Mouse (Mus musculus) midbrain, embryonic 16.5 days (tissue): ENCODE measurements around the gene Cacna1b. TPM values are rescaled to one million over a fixed set of nuclear protein-coding genes. Genes with fewer than 3 reads are reported as not detected.

Source experiments
- ATAC-seq: fragments of 200-750 bp; cut with Nextera tagmentation; 2 replicates; pipeline ENCODE4 v1.8.0; 2017; ENCODE audit warnings: moderate TSS enrichment
- H3K27ac ChIP-seq: fragments of 300-500 bp; sonication (generic); 2 replicates; pipeline ENCODE4 v1.5.1; 2014; ENCODE audit warnings: mild to moderate bottlenecking, low read length, mixed read lengths
- H3K27me3 ChIP-seq: fragments of 300-500 bp; sonication (generic); 2 replicates; pipeline ENCODE4 v1.6.1; 2014; ENCODE audit warnings: low read depth, low read length, mixed read lengths; ENCODE audit not compliant: control insufficient read depth, insufficient read depth
- H3K36me3 ChIP-seq: fragments of 300-500 bp; sonication (generic); 2 replicates; pipeline ENCODE4 v1.6.1; 2014; ENCODE audit warnings: mild to moderate bottlenecking, low read length, moderate library complexity, mixed read lengths; ENCODE audit not compliant: control insufficient read depth, insufficient read depth
- H3K4me1 ChIP-seq: fragments of 300-500 bp; sonication (generic); 2 replicates; pipeline ENCODE4 v1.6.1; 2014; ENCODE audit warnings: mild to moderate bottlenecking, low read length, mixed read lengths; ENCODE audit not compliant: control insufficient read depth, insufficient read depth
- H3K4me2 ChIP-seq: fragments of 300-500 bp; sonication (generic); 2 replicates; pipeline ENCODE4 v1.6.1; 2014; ENCODE audit warnings: mild to moderate bottlenecking, low read length, mixed read lengths
- H3K4me3 ChIP-seq: fragments of 300-500 bp; sonication (generic); 2 replicates; pipeline ENCODE4 v1.5.1; 2014; ENCODE audit warnings: low read depth, mild to moderate bottlenecking, low read length, moderate library complexity, mixed read lengths
- H3K9ac ChIP-seq: fragments of 300-500 bp; sonication (generic); 2 replicates; pipeline ENCODE4 v1.6.1; 2014; ENCODE audit warnings: low read depth, low read length, mixed read lengths
- H3K9me3 ChIP-seq: fragments of 300-500 bp; sonication (generic); replicated peaks from 2 replicates; pipeline ENCODE4 v1.6.1; 2014; ENCODE audit warnings: mild to moderate bottlenecking, low read length, mixed read lengths; ENCODE audit not compliant: control insufficient read depth, poor library complexity, severe bottlenecking
- WGBS: fragments of 180-500 bp; shearing (Covaris S2); extraction: QIAGEN DNeasy Blood & Tissue Kit; methylation state at CpG from one replicate; pipeline ENCODE4 v1.1.7; 2014; 5-methylcytosine and 5-hydroxymethylcytosine counted together
- polyA plus RNA-seq: library from polyadenylated mRNA; unstranded; fragments of >200 nt; fragmentation: Nextera tagmentation; extraction: Ambion mirVana; gene quantifications from 2 replicates; pipeline ENCODE4 v1.2.1, GENCODE M21; 2015

The Cacna1b gene
- polyA plus RNA-seq, 1 experiment from 2014 or later: 15.1 TPM

GRCm38 (mm10) chr2:24702208-24702957, 60.6 kb downstream of the Cacna1b start:
- no peak overlapping the region for H3K4me3 ChIP-seq
- no peak overlapping the region for H3K27ac ChIP-seq
- no peak for ATAC-seq
- no peaks in the 10 kb centered on the region for H3K27me3 ChIP-seq
- H3K36me3 ChIP-seq: peaks cover 31% of the 10 kb centered on the region
- no peaks in the 10 kb centered on the region for H3K9me3 ChIP-seq
- H3K4me1 ChIP-seq: no peaks in the 10 kb centered on the region
- H3K9ac ChIP-seq: no peak overlapping the region
- no peak overlapping the region for H3K4me2 ChIP-seq
- WGBS: 77% methylated on average over 3 of the region's 3 CpGs

GRCm38 (mm10) chr2:24697281-24697980, 65.5 kb downstream of the Cacna1b start:
- no peak overlapping the region for H3K4me3 ChIP-seq
- ATAC-seq: no peak
- no peak overlapping the region for H3K27ac ChIP-seq
- no peaks in the 10 kb centered on the region for H3K9me3 ChIP-seq
- H3K36me3 ChIP-seq: peaks cover 28% of the 10 kb centered on the region
- no peaks in the 10 kb centered on the region for H3K27me3 ChIP-seq
- H3K4me1 ChIP-seq: no peaks in the 10 kb centered on the region
- H3K9ac ChIP-seq: no peak overlapping the region
- no peak overlapping the region for H3K4me2 ChIP-seq
- WGBS: 92% methylated on average over 8 of the region's 8 CpGs

GRCm38 (mm10) chr2:24692371-24692770, 70.6 kb downstream of the Cacna1b start:
- Histone ChIP-seq H3K9me3 (no peaks in the 10 kb centered on the region), H3K4me2 (no peak overlapping the region), H3K4me3 (no peak overlapping the region), H3K4me1 (no peaks in the 10 kb centered on the region), H3K27me3 (no peaks in the 10 kb centered on the region), H3K27ac (no peak overlapping the region), H3K9ac (no peak overlapping the region), H3K36me3 (peaks cover 29% of the 10 kb centered on the region)
- 99% methylated on average over 2 of the region's 2 CpGs for WGBS
- ATAC-seq: no peak

GRCm38 (mm10) chr2:24690356-24690755, 72.6 kb downstream of the Cacna1b start:
- WGBS: 100% methylated on average over 2 of the region's 2 CpGs
- no peak for ATAC-seq

GRCm38 (mm10) chr2:24685347-24685746, 77.6 kb downstream of the Cacna1b start:
- no peak for ATAC-seq
- peaks cover 45% of the 10 kb centered on the region for H3K36me3 ChIP-seq

More at GRCm38 (mm10) chr2:24690356-24690755, 72.6 kb downstream of the Cacna1b start:
- Histone ChIP-seq H3K4me1 (no peaks in the 10 kb centered on the region), H3K4me2 (no peak overlapping the region), H3K27me3 (no peaks in the 10 kb centered on the region), H3K4me3 (no peak overlapping the region), H3K9ac (no peak overlapping the region), H3K9me3 (no peaks in the 10 kb centered on the region), H3K36me3 (peaks cover 36% of the 10 kb centered on the region), H3K27ac (no peak overlapping the region)

DNA sequence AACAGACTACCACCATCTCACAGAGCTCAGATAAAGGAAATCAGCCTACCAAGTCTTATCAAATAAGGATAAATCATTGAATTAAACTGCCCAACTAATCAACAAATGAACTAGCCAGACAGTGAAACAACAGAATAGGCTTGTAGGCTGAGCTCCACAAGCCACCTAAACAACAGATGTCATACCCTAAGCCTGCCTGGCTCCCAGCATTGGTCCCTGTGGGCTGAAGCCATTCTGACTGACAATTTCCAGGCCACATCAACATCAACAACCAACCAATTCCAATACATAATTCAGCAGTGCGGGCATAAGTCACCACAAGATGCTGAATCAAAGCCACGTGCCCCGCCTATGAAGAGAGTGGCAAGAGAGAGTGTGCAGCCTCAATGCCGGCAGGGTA, 78.2 kb downstream of the Cacna1b start:
- no peaks in the 10 kb centered on the region for H3K27me3 ChIP-seq
- no peak for ATAC-seq
- WGBS: 97% methylated on average over 4 of the region's 4 CpGs
- H3K9me3 ChIP-seq: no peaks in the 10 kb centered on the region
- H3K4me2 ChIP-seq: no peak overlapping the region
- H3K9ac ChIP-seq: no peak overlapping the region
- H3K27ac ChIP-seq: no peak overlapping the region
- peaks cover 42% of the 10 kb centered on the region for H3K36me3 ChIP-seq
- no peaks in the 10 kb centered on the region for H3K4me1 ChIP-seq
- H3K4me3 ChIP-seq: no peak overlapping the region

More at GRCm38 (mm10) chr2:24685347-24685746, 77.6 kb downstream of the Cacna1b start:
- Histone ChIP-seq H3K4me1 (no peaks in the 10 kb centered on the region), H3K4me3 (no peak overlapping the region), H3K9me3 (no peaks in the 10 kb centered on the region), H3K27me3 (no peaks in the 10 kb centered on the region), H3K4me2 (no peak overlapping the region), H3K9ac (no peak overlapping the region), H3K27ac (no peak overlapping the region)
- 86% methylated on average over 5 of the region's 5 CpGs for WGBS

DNA sequence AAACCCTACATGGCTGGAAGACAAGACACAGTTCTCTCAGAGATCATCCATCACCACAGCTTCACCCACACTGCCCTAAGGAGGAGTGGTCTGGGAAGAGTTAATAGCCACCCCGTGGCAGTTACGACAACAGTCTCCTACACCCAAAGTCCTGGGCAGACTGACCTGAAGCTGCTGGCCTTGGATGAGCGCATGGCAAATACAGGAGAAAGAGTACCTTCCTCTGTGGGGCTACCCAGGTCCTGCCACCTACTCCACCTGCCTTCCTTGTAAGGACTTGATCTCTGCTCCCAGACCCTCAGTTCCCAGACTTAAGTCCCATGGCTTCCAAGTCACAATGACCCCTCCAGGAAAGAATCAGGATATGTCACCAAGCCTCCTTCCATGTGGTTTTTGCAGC, 79.7 kb downstream of the Cacna1b start:
- Histone ChIP-seq H3K4me2 (no peak overlapping the region), H3K27me3 (no peaks in the 10 kb centered on the region), H3K4me1 (no peaks in the 10 kb centered on the region), H3K27ac (no peak overlapping the region), H3K36me3 (peaks cover 38% of the 10 kb centered on the region), H3K9ac (no peak overlapping the region), H3K9me3 (no peaks in the 10 kb centered on the region), H3K4me3 (no peak overlapping the region)
- no peak for ATAC-seq
- 94% methylated on average over 3 of the region's 3 CpGs for WGBS

DNA sequence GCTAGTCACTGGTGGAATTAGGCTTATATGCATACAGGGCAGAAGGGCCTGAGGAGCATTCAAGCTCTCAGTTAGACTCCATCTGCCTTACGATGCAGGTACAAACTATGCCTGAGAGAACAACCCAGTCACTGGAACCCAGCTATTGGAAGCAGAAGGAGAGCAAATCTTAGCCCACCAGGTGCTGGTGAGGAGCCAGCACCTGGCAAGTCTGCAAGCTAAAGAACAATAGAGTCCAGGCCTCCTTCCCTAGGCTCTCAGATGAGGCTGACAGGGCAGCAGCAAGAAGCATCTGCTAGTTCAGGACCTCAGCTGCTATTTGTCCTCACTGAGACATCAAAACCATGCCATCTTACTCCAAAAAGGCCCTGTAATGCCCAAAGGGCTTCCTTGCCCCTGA, 82.2 kb downstream of the Cacna1b start:
- H3K4me2 ChIP-seq: no peak overlapping the region
- ATAC-seq: no peak
- H3K4me3 ChIP-seq: no peak overlapping the region
- WGBS: 93% methylated on average over 1 of the region's 1 CpGs
- H3K27me3 ChIP-seq: no peaks in the 10 kb centered on the region
- no peaks in the 10 kb centered on the region for H3K9me3 ChIP-seq
- no peak overlapping the region for H3K27ac ChIP-seq
- no peaks in the 10 kb centered on the region for H3K4me1 ChIP-seq
- no peak overlapping the region for H3K9ac ChIP-seq
- H3K36me3 ChIP-seq: peaks cover 31% of the 10 kb centered on the region

DNA sequence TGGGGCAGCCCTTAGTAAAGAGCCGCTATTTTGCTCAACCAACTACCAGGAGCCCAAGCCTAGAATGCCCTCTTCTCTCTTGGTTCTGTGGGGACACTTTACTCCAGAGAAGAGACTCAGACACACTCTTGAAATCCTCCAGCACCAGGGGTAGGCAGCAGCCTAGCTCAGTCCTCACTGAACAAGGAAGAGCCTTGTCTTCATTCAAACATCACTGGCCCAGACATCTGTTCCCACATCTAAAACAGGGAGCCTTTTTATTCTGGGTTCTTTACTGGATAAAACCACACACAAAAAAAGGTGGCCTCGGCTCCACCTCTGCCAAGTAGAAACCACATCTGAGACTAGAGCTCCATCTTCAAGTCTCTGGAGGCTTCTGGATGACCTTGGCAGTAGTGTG, 82.8 kb downstream of the Cacna1b start:
- H3K9ac ChIP-seq: no peak overlapping the region
- no peaks in the 10 kb centered on the region for H3K27me3 ChIP-seq
- no peak for ATAC-seq
- H3K9me3 ChIP-seq: no peaks in the 10 kb centered on the region
- no peak overlapping the region for H3K4me3 ChIP-seq
- H3K4me2 ChIP-seq: no peak overlapping the region
- no peaks in the 10 kb centered on the region for H3K4me1 ChIP-seq
- no peak overlapping the region for H3K27ac ChIP-seq
- 91% methylated on average over 2 of the region's 2 CpGs for WGBS
- H3K36me3 ChIP-seq: peaks cover 27% of the 10 kb centered on the region
